Mouse (Mus musculus): ENCODE data around the gene Impdh2. TPM values are rescaled to one million over a fixed set of nuclear protein-coding genes. Genes with fewer than 3 reads are reported as not detected.

Gene Impdh2
- polyA plus RNA-seq, 1 experiment: 207 TPM

DNA sequence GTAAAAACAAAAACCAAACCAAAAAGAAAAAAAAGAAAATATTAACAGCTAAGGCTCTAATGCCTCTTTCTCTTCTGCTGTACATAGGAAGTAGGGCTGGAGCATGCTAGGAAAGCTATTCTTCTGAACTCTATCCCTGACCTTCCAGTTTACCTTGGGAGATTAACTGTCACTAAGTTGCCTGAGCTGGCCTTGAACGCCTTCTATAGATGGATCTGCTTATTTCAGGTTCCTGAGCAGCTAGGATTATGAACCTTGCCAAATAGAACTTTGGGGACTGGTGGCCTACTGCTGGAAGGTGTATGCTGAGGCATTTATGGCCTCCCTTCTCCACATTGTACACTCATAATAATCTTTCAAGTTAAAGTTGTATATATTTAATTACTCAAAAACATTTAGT lies 29.1 kb upstream of the Impdh2 start:
- TF ChIP-seq POLR2A (IDR thresholded peaks at IDR 0.05; ENCODE audit: borderline replicate concordance, control insufficient read depth, low read depth, low read length): no peak
- no peak for TF ChIP-seq CTCF (IDR thresholded peaks at IDR 0.05; ENCODE audit: control insufficient read depth, insufficient read depth, low read length)
- Histone ChIP-seq H3K4me1 (ENCODE audit: control insufficient read depth, insufficient read depth, low read length) (no peaks in the 10 kb centered on the region), H3K27ac (ENCODE audit: control insufficient read depth, insufficient read depth, low read depth, low read length, poor library complexity) (no peak overlapping the region), H3K4me3 (replicated peaks; ENCODE audit: control insufficient read depth, low read depth, low read length) (no peak overlapping the region)
- 89% methylated on average over 1 of the region's 1 CpGs for WGBS

DNA sequence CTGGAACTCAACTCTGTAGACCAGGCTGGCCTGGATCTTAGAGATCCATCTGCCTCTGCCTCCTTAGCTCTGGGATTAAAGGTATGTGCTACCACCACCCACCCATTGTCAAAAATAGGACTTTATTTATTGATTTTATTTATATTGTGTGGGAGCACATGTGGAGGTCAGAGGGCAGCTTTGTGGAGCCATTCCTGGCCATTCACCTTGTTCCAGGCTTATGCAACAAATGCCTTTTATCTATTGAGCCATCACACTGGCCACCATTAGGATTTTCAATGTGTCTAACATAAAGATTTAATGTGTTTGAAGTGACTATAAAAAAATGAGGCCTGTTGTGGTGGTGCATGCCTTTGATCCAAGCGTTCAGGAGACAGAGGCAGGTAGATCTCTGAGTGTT lies 28.6 kb upstream of the Impdh2 start:
- WGBS: 92% methylated on average over 1 of the region's 1 CpGs
- TF ChIP-seq CTCF (IDR thresholded peaks at IDR 0.05; ENCODE audit: control insufficient read depth, insufficient read depth, low read length) (no peak), POLR2A (IDR thresholded peaks at IDR 0.05; ENCODE audit: borderline replicate concordance, control insufficient read depth, low read depth, low read length) (no peak)
- no peaks in the 10 kb centered on the region for H3K4me1 ChIP-seq (ENCODE audit: control insufficient read depth, insufficient read depth, low read length)
- no peak overlapping the region for H3K27ac ChIP-seq (ENCODE audit: control insufficient read depth, insufficient read depth, low read depth, low read length, poor library complexity)
- H3K4me3 ChIP-seq (replicated peaks; ENCODE audit: control insufficient read depth, low read depth, low read length): no peak overlapping the region

DNA sequence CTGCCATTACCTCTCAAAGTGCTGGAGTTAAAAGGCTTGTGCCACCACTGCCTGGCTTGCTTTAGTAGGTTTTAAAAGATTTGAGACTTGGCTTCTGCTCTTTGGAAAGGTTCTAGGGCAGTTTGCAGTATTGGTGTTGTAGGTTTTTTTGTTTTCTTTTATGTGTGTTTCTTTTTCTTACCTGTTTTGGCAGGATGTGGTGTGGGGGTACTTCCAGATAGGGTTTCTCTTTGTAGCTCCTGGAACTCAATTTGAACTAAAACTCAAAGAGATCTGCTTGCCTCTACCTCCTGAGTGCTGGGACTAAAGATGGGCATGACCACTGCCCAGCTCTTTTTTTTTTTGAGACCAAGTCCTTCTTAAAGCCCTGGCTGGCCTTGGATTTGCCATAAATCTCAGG lies 19.2 kb upstream of the Impdh2 start:
- Histone ChIP-seq H3K4me1 (ENCODE audit: control insufficient read depth, insufficient read depth, low read length) (no peaks in the 10 kb centered on the region), H3K27ac (ENCODE audit: control insufficient read depth, insufficient read depth, low read depth, low read length, poor library complexity) (no peak overlapping the region), H3K4me3 (replicated peaks; ENCODE audit: control insufficient read depth, low read depth, low read length) (no peak overlapping the region)
- TF ChIP-seq POLR2A (IDR thresholded peaks at IDR 0.05; ENCODE audit: borderline replicate concordance, control insufficient read depth, low read depth, low read length): no peak
- no peak for TF ChIP-seq CTCF (IDR thresholded peaks at IDR 0.05; ENCODE audit: control insufficient read depth, insufficient read depth, low read length)

DNA sequence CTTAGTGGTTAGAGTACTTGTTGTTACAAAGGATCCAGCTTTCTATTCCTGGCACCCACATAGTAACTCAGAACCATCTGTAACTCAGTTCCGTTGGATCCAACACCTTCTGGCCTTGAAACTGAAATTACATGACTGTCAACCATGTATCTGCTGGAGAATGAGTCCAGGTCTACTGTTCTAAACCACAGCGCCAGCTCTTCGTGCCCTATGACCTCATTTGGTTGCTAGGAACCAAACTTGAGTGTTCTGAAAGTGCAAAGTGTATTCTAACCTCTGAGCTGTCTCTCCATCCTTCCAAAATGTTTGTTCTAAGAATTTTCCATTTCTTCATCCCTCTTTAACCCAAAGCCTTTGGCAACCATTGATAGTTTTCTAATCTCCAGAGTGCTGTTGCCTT lies 14.1 kb upstream of the Impdh2 start:
- no peak overlapping the region for H3K27ac ChIP-seq (ENCODE audit: control insufficient read depth, insufficient read depth, low read depth, low read length, poor library complexity)
- no peak overlapping the region for H3K4me3 ChIP-seq (replicated peaks; ENCODE audit: control insufficient read depth, low read depth, low read length)
- WGBS: 96% methylated on average over 3 of the region's 3 CpGs
- no peaks in the 10 kb centered on the region for H3K4me1 ChIP-seq (ENCODE audit: control insufficient read depth, insufficient read depth, low read length)
- TF ChIP-seq POLR2A (IDR thresholded peaks at IDR 0.05; ENCODE audit: borderline replicate concordance, control insufficient read depth, low read depth, low read length): no peak
- no peak for TF ChIP-seq CTCF (IDR thresholded peaks at IDR 0.05; ENCODE audit: control insufficient read depth, insufficient read depth, low read length)

DNA sequence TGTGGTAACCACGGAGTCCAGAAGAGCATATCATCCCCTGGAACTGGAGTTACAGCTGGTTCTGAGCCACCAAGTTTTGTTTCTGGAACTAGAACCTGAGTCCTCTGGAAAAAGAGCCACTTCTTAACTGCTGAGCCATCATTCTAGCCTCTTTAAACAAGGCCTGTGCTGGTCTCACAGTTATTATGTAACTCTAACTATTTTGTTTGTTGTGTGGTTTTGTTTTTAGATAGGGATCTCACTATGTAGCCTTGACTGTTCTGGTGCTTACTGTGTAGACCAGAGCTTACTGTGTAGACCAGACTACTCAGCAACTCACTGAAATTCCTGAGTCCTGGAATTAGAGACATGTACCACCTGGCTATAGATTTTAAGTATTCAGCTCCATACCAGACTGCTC lies 13.2 kb upstream of the Impdh2 start:
- Histone ChIP-seq H3K4me1 (ENCODE audit: control insufficient read depth, insufficient read depth, low read length) (no peaks in the 10 kb centered on the region), H3K4me3 (replicated peaks; ENCODE audit: control insufficient read depth, low read depth, low read length) (no peak overlapping the region), H3K27ac (ENCODE audit: control insufficient read depth, insufficient read depth, low read depth, low read length, poor library complexity) (no peak overlapping the region)
- 86% methylated on average over 1 of the region's 1 CpGs for WGBS
- no peak for TF ChIP-seq CTCF (IDR thresholded peaks at IDR 0.05; ENCODE audit: control insufficient read depth, insufficient read depth, low read length)
- TF ChIP-seq POLR2A (IDR thresholded peaks at IDR 0.05; ENCODE audit: borderline replicate concordance, control insufficient read depth, low read depth, low read length): no peak

DNA sequence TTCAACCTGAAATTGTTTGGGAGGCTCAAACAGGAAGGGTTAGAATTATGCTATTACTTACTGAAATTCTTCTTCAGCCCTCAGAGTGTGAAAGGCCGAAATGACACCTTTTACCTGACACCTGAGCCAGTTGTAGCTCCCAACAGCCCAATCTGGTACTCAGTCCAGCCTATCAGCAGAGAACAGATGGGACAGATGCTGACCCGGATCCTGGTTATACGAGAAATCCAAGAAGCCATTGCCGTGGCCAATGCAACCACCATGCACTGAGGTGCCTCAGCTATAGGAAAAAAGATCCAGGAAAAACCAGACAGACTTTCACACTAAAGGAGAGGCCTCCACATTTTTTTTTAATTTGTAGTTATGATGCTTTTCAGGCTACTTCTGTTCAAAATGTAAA lies 917 bp upstream of the Impdh2 start:
- Histone ChIP-seq H3K27ac (ENCODE audit: control insufficient read depth, insufficient read depth, low read depth, low read length, poor library complexity) (no peak overlapping the region), H3K4me3 (replicated peaks; ENCODE audit: control insufficient read depth, low read depth, low read length) (no peak overlapping the region), H3K4me1 (ENCODE audit: control insufficient read depth, insufficient read depth, low read length) (no peaks in the 10 kb centered on the region; the same call in 1 of the 2 replicates)
- 90% methylated on average over 4 of the region's 4 CpGs for WGBS
- TF ChIP-seq POLR2A (IDR thresholded peaks at IDR 0.05; ENCODE audit: borderline replicate concordance, control insufficient read depth, low read depth, low read length): no peak
- TF ChIP-seq CTCF (IDR thresholded peaks at IDR 0.05; ENCODE audit: control insufficient read depth, insufficient read depth, low read length): no peak

DNA sequence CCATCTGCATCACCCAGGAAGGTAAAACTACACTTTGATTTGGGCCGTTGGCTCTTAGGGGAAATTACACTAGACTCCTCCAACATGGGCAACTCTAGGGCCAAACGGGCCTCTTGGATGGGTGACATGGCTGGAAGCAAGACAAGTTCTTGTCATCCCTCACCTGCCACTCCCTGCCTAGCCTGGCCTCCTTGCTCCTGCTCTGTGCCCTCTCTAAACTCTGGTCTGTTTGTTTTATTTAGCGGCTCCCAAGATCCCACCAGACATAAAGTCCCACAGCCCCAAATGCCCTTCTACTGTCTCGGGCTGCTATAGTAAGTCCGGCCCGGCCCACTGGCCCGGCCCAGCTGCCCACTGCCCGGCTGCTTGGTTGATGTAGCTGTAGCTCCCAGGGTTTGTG lies 3.6 kb downstream of the Impdh2 start:
- Histone ChIP-seq H3K4me3 (replicated peaks; ENCODE audit: control insufficient read depth, low read depth, low read length) (no peak overlapping the region), H3K27ac (ENCODE audit: control insufficient read depth, insufficient read depth, low read depth, low read length, poor library complexity) (no peak overlapping the region), H3K4me1 (ENCODE audit: control insufficient read depth, insufficient read depth, low read length) (peaks cover 8% of the 10 kb centered on the region; the same call in 1 of the 2 replicates)
- WGBS: 94% methylated on average over 8 of the region's 8 CpGs
- no peak for TF ChIP-seq CTCF (IDR thresholded peaks at IDR 0.05; ENCODE audit: control insufficient read depth, insufficient read depth, low read length)
- TF ChIP-seq POLR2A (IDR thresholded peaks at IDR 0.05; ENCODE audit: borderline replicate concordance, control insufficient read depth, low read depth, low read length): no peak

DNA sequence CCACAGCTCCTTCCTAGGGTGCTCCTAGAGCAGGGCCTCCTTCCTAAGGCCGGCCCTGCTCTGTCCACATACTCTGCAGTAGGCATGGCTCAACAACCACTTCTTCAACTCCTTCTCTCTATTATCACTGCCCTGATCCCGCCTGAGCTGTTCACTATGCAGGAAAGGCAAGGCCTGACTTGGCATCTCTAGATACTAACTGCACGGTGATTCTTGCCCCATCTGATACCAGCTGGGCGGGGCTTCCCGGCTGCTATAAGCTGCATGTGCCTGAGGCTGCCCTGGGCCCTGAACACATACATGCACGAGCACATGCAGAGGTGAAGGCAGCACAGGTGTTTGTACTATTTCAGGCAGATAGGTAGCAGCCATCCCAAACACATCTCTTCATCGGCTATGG lies 4.0 kb downstream of the Impdh2 start:
- H3K27ac ChIP-seq (ENCODE audit: control insufficient read depth, insufficient read depth, low read depth, low read length, poor library complexity): no peak overlapping the region
- TF ChIP-seq POLR2A (IDR thresholded peaks at IDR 0.05; ENCODE audit: borderline replicate concordance, control insufficient read depth, low read depth, low read length): no peak
- TF ChIP-seq CTCF (IDR thresholded peaks at IDR 0.05; ENCODE audit: control insufficient read depth, insufficient read depth, low read length): no peak
- H3K4me3 ChIP-seq (replicated peaks; ENCODE audit: control insufficient read depth, low read depth, low read length): no peak overlapping the region
- WGBS: 56% methylated on average over 7 of the region's 7 CpGs
- H3K4me1 ChIP-seq (ENCODE audit: control insufficient read depth, insufficient read depth, low read length): peaks cover 8% of the 10 kb centered on the region; the same call in 1 of the 2 replicates
